Mouse (Mus musculus) layer of hippocampus, adult 18-20 months (tissue): Measurements from ENCODE around the gene AI481877. TPM values are rescaled to one million over a fixed set of nuclear protein-coding genes. Genes with fewer than 3 reads are reported as not detected.
A peak's percentile ranks its signal among the peaks of the same experiment; 100 is the strongest.

Source experiments
- DNase-seq, 2 experiments: peaks; one replicate each; pipeline ENCODE4 v3.0.0; 2022; ENCODE audit warnings: low spot score in 2 of 2
- total RNA-seq, 2 experiments: library from RNA; stranded (reverse); gene quantifications; 2 replicates each; pipeline ENCODE4 v1.2.3; 2021

The AI481877 gene
- total RNA-seq, 2 experiments from 2014 or later = not detected

DNA sequence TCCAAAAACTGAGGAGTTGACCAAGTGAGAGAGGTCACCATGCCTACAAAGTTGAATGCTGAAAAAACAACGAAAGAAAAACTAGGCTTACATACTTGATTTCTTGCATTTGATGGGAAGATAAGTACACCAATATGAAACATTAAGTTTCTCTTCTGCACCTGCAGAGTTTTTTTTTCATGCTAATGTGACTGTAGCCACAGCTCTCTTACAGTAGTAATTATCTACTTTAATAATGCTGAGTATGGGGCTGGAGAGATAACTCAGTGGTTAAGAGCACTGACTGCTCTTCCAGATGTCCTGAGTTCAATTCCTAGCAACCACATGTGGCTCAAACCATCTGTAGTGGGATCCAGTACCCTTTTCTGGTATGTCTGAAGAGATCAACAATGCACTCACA, 13.7 kb downstream of the AI481877 start:
- DNase-seq = no peak

DNA sequence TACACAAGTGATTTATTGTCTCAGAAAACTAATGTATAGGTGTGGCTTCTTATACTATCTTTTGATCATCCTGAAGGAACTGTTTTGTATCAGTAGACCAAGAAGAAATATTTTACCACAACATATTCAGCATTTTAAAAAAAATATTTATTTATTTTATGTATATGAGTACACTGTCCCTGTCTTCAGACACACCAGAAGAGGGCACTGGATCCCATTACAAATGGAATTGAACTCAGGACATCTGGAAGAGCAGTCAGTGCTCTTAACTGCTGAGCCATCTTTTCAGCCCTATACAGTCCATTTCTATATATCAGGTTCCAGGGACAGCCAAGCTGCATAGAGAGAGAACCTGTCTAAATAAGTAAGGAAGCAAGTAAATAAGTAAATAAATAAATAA, 15.2 kb downstream of the AI481877 start:
- DNase-seq = no peak

DNA sequence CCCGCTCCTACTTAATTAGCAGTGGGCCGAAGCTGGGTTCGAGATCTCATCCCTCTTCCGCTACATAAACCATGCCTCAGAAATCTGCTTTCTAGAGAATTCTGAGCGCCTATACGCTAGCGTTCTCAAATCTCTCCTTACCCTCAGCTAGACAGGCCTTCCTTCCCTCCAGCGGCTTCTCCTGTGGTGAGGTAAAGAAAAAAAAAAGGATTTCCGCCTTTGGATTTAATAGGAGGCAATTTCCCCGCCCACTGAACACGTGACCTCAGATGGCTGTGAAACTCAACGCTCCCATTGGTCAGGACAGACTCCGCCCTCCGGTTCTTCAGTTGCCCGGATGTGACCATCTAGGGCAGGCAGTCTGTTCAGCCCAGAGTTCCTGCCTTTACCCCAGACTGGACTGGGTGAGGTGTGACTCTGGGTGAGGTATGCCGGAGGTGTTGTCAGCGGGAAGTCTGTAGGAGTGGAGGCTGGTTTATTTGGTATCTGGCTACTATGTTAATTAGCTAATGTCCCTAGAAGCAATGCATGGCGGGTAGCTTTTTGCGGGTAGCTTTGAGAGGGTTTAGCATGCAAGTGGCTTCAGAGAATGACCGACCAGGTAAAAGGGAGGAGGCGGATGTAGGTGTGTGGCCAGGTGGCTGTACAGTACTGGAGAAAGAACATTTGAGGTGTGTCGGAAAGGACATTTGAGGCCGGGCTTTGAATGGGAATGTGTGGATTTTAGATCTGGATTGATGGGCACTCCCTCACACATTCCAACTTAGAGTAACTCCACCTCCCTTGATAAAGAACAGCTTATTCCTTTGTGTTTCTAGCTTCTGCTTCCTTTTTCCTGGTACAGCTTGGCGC, 20.9 kb downstream of the AI481877 start:
- DNase-seq = no peak

DNA sequence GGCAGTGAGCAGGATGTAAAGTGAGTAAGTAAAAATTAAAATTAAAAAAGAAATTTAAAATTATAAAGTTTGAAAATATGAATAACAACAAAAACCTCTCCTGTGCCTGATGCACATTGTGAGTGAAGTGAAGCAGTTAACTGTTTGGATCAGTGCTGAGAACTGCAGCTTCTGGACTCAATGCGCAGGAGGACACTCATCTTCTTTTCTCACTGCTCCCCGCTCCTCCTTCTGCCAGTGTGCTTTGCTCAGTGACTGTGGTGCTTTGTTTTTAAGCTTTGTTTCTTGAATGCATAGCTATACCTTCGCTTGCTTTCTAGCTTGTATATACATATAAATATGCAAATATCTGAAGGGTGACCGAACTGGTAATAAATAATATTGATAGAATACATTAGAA, 30.1 kb downstream of the AI481877 start:
- DNase-seq = no peak

DNA sequence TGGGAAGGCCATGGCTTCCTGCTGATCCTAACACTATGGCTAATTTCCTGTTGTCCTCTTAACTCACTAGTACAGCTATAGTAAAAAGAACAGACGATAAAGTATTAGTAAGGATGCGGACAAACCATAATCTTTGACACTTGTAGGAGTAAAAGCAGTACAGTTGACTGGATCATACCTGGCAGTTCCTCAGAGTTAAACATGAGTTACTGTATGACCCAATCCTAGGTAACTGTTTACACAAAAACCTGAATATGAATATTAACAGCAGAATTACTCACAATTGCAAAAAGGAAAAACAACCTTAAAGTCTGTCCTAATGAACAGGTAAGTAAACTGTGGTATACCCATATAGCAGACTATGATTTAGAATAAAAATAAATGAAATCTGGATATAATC, 30.9 kb downstream of the AI481877 start:
- DNase-seq = no peak

GRCm38 (mm10) chr4:59106661-59107060, 32.1 kb downstream of the AI481877 start:
- no peak for DNase-seq

GRCm38 (mm10) chr4:59104166-59104565, 34.6 kb downstream of the AI481877 start:
- DNase-seq = no peak

- peak; percentile 59 to 89 for DNase-seq
Observed at GRCm38 (mm10) chr4:59096393-59096792, 42.4 kb downstream of the AI481877 start.

GRCm38 (mm10) chr4:59089391-59089790, 49.4 kb downstream of the AI481877 start:
- no peak for DNase-seq

DNA sequence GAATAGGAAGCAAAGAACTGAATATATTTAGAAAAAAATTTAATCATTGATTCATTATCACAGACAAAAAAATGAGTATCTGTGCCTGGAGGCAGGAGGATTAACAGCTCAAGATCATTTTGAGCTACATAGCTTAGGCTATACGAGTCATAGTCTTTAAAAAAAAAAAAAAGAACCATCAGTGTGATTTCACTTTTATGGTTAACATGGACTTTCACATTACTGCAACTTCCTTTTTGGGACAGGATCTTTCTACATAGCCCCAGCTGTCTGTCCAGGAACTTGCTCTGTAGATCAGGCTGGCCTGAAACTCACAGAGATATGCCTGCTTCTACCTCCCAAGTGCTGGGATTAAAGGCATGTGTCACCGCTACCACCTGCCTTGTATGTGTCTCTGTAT, 55.4 kb downstream of the AI481877 start:
- DNase-seq = no peak

- DNase-seq = no peak
Observed at GRCm38 (mm10) chr4:59069276-59069675, 69.5 kb downstream of the AI481877 start.

GRCm38 (mm10) chr4:59062526-59062925, 76.3 kb downstream of the AI481877 start:
- DNase-seq = no peak

- DNase-seq = no peak
Observed at GRCm38 (mm10) chr4:59057929-59058328, 80.9 kb downstream of the AI481877 start.

- no peak for DNase-seq
Observed at GRCm38 (mm10) chr4:59051081-59051480, 87.7 kb downstream of the AI481877 start.

DNA sequence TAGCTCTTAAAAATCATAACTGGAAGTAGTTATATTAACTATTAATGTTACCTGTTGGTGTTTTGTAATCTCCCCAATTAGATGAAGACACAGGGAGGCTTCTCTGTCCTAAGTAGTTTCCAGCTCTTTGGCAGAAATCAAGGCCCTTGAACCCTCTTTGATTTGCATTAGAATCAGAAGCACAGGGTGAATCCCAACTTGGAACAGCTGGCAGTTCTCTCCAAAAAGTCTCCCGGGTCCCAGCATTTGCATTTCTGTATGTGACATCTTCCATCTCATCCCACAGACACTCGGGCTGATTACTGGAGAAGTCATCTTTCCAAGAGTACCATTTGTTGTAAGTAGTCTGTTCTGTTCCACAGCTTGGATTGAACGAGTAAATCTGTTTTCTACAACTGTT, 91.6 kb downstream of the AI481877 start:
- DNase-seq = no peak

- DNase-seq = no peak
Observed at GRCm38 (mm10) chr4:59043891-59044290, 94.9 kb downstream of the AI481877 start.

DNA sequence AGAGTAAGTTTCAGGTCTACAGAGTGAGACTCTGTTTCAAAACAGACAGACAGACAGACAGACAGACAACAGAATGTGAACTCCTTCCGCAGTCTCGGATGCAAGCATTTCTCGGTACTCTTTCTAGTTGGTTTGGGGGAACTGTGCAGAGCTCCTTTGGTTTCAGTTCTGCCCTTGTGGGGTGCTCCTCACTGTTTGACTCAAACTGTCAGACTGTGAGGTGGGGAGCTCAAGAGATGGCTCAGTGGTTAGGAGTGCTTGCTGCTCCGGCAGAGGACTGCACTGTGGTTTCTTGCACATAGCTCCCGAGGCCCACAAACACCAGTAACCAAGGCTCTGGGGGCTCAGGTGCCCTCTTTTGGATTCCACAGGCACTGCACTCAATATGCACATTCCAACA, 95.7 kb downstream of the AI481877 start:
- DNase-seq = no peak

GRCm38 (mm10) chr4:59040397-59041287, 98.1 kb downstream of the AI481877 start:
- DNase-seq = no peak

- no peak for DNase-seq
Observed at GRCm38 (mm10) chr4:59037525-59037924, 101.3 kb downstream of the AI481877 start.

GRCm38 (mm10) chr4:59036490-59037127, 102.2 kb downstream of the AI481877 start:
- DNase-seq = peak; percentile 46 to 75

GRCm38 (mm10) chr4:59035786-59036350, 102.9 kb downstream of the AI481877 start:
- peak in 1 of 2 experiments; percentile 19 for DNase-seq
